Mouse (Mus musculus) midbrain, embryonic 14.5 days (tissue): ENCODE data around the gene Vps39. TPM values are rescaled to one million over a fixed set of nuclear protein-coding genes. Genes with fewer than 3 reads are reported as not detected.

Experiments used
- ATAC-seq: fragments of 200-750 bp; cut with Nextera tagmentation; 2 replicates; pipeline ENCODE4 v1.8.0; 2017; ENCODE audit warnings: moderate number of reproducible peaks, moderate library complexity; ENCODE audit not compliant: low FRiP score, low TSS enrichment
- DNase-seq: peaks from one replicate; pipeline ENCODE4 v3.0.0-alpha.2; 2015
- H3K27ac ChIP-seq: fragments of 300-500 bp; sonication (generic); replicated peaks from 2 replicates; pipeline ENCODE4 v1.5.1; 2014; ENCODE audit warnings: mild to moderate bottlenecking, low read depth, low read length, moderate library complexity
- H3K27me3 ChIP-seq: fragments of 300-500 bp; sonication (generic); 2 replicates; pipeline ENCODE4 v1.6.1; 2014; ENCODE audit warnings: low read length, control low read depth, mixed read lengths; ENCODE audit not compliant: control insufficient read depth, insufficient read depth
- H3K36me3 ChIP-seq: fragments of 300-500 bp; sonication (generic); 2 replicates; pipeline ENCODE4 v1.6.1; 2014; ENCODE audit warnings: low read length, control low read depth; ENCODE audit not compliant: control insufficient read depth, insufficient read depth
- H3K4me1 ChIP-seq: fragments of 300-500 bp; sonication (generic); 2 replicates; pipeline ENCODE4 v1.6.1; 2014; ENCODE audit warnings: mild to moderate bottlenecking, antibody characterized with exemption, low read length, control low read depth; ENCODE audit not compliant: control insufficient read depth, insufficient read depth
- H3K4me2 ChIP-seq: fragments of 300-500 bp; sonication (generic); 2 replicates; pipeline ENCODE4 v1.6.1; 2014; ENCODE audit warnings: mild to moderate bottlenecking, low read length, moderate library complexity
- H3K4me3 ChIP-seq: fragments of 300-500 bp; sonication (generic); replicated peaks from 2 replicates; pipeline ENCODE4 v1.5.1; 2014; ENCODE audit warnings: low read depth, low read length
- H3K9ac ChIP-seq: fragments of 300-500 bp; sonication (generic); replicated peaks from 2 replicates; pipeline ENCODE4 v1.6.1; 2014; ENCODE audit warnings: mild to moderate bottlenecking, low read length, moderate library complexity
- H3K9me3 ChIP-seq: fragments of 300-500 bp; sonication (generic); 2 replicates; pipeline ENCODE4 v1.6.1; 2016; ENCODE audit warnings: low read length, control low read depth, mixed read lengths; ENCODE audit not compliant: control insufficient read depth
- WGBS: fragments of 180-500 bp; shearing (Covaris S2); extraction: QIAGEN DNeasy Blood & Tissue Kit; methylation state at CpG from one replicate; pipeline ENCODE4 v1.1.7; 2014; 5-methylcytosine and 5-hydroxymethylcytosine counted together
- polyA plus RNA-seq: library from polyadenylated mRNA; unstranded; fragments of >200 nt; fragmentation: Nextera tagmentation; extraction: Ambion mirVana; gene quantifications from 2 replicates; pipeline ENCODE4 v1.2.1, GENCODE M21; 2014

Gene Vps39
- polyA plus RNA-seq, 1 experiment from 2014 or later: 55.5 TPM

- Histone ChIP-seq H3K36me3 (no peaks in the 10 kb centered on the region), H3K9ac (no peak overlapping the region), H3K27me3 (no peaks in the 10 kb centered on the region), H3K27ac (no peak overlapping the region), H3K4me1 (no peaks in the 10 kb centered on the region), H3K4me3 (no peak overlapping the region), H3K9me3 (no peaks in the 10 kb centered on the region), H3K4me2 (no peak overlapping the region)
- DNase-seq (no peak), ATAC-seq (no peak)
- WGBS: 85% methylated on average over 3 of the region's 3 CpGs
These were observed 64.5 kb downstream of the Vps39 start for GRCm38 (mm10) chr2:120288401-120288800.

GRCm38 (mm10) chr2:120285639-120286038 is 67.3 kb downstream of the Vps39 start:
- Histone ChIP-seq H3K9ac (no peak overlapping the region), H3K27ac (no peak overlapping the region), H3K4me1 (no peaks in the 10 kb centered on the region), H3K4me3 (no peak overlapping the region), H3K27me3 (no peaks in the 10 kb centered on the region), H3K36me3 (no peaks in the 10 kb centered on the region), H3K9me3 (no peaks in the 10 kb centered on the region), H3K4me2 (no peak overlapping the region)
- DNase-seq: no peak
- ATAC-seq: no peak
- WGBS: 85% methylated on average over 4 of the region's 4 CpGs

- Histone ChIP-seq H3K9me3 (no peaks in the 10 kb centered on the region), H3K4me1 (no peaks in the 10 kb centered on the region), H3K9ac (no peak overlapping the region), H3K27me3 (no peaks in the 10 kb centered on the region), H3K4me2 (no peak overlapping the region), H3K36me3 (no peaks in the 10 kb centered on the region), H3K4me3 (no peak overlapping the region), H3K27ac (no peak overlapping the region)
- DNase-seq (no peak), ATAC-seq (no peak)
These were observed 68.2 kb downstream of the Vps39 start for GRCm38 (mm10) chr2:120284705-120285104.

- no peak for ATAC-seq
- 83% methylated on average over 5 of the region's 5 CpGs for WGBS
These were observed 68.8 kb downstream of the Vps39 start for GRCm38 (mm10) chr2:120284094-120284493.

GRCm38 (mm10) chr2:120283550-120283949 is 69.4 kb downstream of the Vps39 start:
- Histone ChIP-seq H3K27me3 (no peaks in the 10 kb centered on the region), H3K36me3 (no peaks in the 10 kb centered on the region), H3K4me1 (no peaks in the 10 kb centered on the region), H3K27ac (no peak overlapping the region), H3K4me2 (no peak overlapping the region), H3K4me3 (no peak overlapping the region), H3K9me3 (no peaks in the 10 kb centered on the region), H3K9ac (no peak overlapping the region)
- DNase-seq (no peak), ATAC-seq (no peak)
- 63% methylated on average over 6 of the region's 6 CpGs for WGBS

More at GRCm38 (mm10) chr2:120284094-120284493, 68.8 kb downstream of the Vps39 start:
- no peak overlapping the region for H3K4me2 ChIP-seq
- H3K36me3 ChIP-seq: no peaks in the 10 kb centered on the region
- H3K4me3 ChIP-seq: no peak overlapping the region
- H3K9me3 ChIP-seq: no peaks in the 10 kb centered on the region
- no peak overlapping the region for H3K27ac ChIP-seq
- H3K9ac ChIP-seq: no peak overlapping the region
- H3K27me3 ChIP-seq: no peaks in the 10 kb centered on the region
- no peaks in the 10 kb centered on the region for H3K4me1 ChIP-seq
- no peak for DNase-seq

- WGBS: 55% methylated on average over 3 of the region's 3 CpGs
- Histone ChIP-seq H3K4me2 (no peak overlapping the region), H3K4me3 (no peak overlapping the region), H3K4me1 (no peaks in the 10 kb centered on the region), H3K9me3 (no peaks in the 10 kb centered on the region), H3K27me3 (no peaks in the 10 kb centered on the region), H3K9ac (no peak overlapping the region), H3K36me3 (no peaks in the 10 kb centered on the region), H3K27ac (no peak overlapping the region)
- ATAC-seq (no peak), DNase-seq (no peak)
These were observed 71.7 kb downstream of the Vps39 start for GRCm38 (mm10) chr2:120281221-120281620.

- no peaks in the 10 kb centered on the region for H3K4me1 ChIP-seq
- H3K9me3 ChIP-seq: no peaks in the 10 kb centered on the region
- no peaks in the 10 kb centered on the region for H3K36me3 ChIP-seq
- no peaks in the 10 kb centered on the region for H3K27me3 ChIP-seq
- 15% methylated on average over 8 of the region's 8 CpGs for WGBS
- DNase-seq: peak; percentile 83
- no peak overlapping the region for H3K27ac ChIP-seq
- no peak overlapping the region for H3K4me3 ChIP-seq
- no peak overlapping the region for H3K4me2 ChIP-seq
- ATAC-seq: no peak
- no peak overlapping the region for H3K9ac ChIP-seq
These were observed 73.0 kb downstream of the Vps39 start for GRCm38 (mm10) chr2:120279961-120280360.

- H3K9me3 ChIP-seq: no peaks in the 10 kb centered on the region
- no peaks in the 10 kb centered on the region for H3K4me1 ChIP-seq
- H3K27me3 ChIP-seq: no peaks in the 10 kb centered on the region
- H3K36me3 ChIP-seq: no peaks in the 10 kb centered on the region
- H3K9ac ChIP-seq: no peak overlapping the region
- no peak overlapping the region for H3K4me2 ChIP-seq
- H3K27ac ChIP-seq: no peak overlapping the region
- H3K4me3 ChIP-seq: no peak overlapping the region
- ATAC-seq: no peak
- DNase-seq: no peak
- WGBS: 76% methylated on average over 4 of the region's 4 CpGs
These were observed 76.0 kb downstream of the Vps39 start for GRCm38 (mm10) chr2:120276951-120277350.

GRCm38 (mm10) chr2:120268635-120269034 is 84.3 kb downstream of the Vps39 start:
- Histone ChIP-seq H3K4me2 (no peak overlapping the region), H3K4me1 (peaks cover 8% of the 10 kb centered on the region; the same call in 1 of the 2 replicates), H3K27ac (no peak overlapping the region), H3K4me3 (no peak overlapping the region), H3K27me3 (no peaks in the 10 kb centered on the region), H3K9ac (no peak overlapping the region), H3K36me3 (no peaks in the 10 kb centered on the region), H3K9me3 (no peaks in the 10 kb centered on the region)
- ATAC-seq: no peak
- 3% methylated on average over 9 of the region's 9 CpGs for WGBS
- peak; percentile 31 for DNase-seq
